Mouse (Mus musculus) liver, postnatal 0 days (tissue): ENCODE data around the gene Ttll8. TPM values are rescaled to one million over a fixed set of nuclear protein-coding genes. Genes with fewer than 3 reads are reported as not detected.

Experiments
- ATAC-seq: fragments of 200-750 bp; cut with Nextera tagmentation; 2 replicates; pipeline ENCODE4 v1.8.0; 2017; ENCODE audit warnings: mild to moderate bottlenecking, moderate library complexity
- DNase-seq: peaks from one replicate; pipeline ENCODE4 v3.0.0-alpha.2; 2016
- H3K27ac ChIP-seq: fragments of 300-500 bp; sonication (generic); 2 replicates; pipeline ENCODE4 v1.5.1; 2014; ENCODE audit warnings: antibody characterized with exemption, moderate library complexity, mild to moderate bottlenecking, low read depth
- H3K27me3 ChIP-seq: fragments of 300-500 bp; sonication (generic); 2 replicates; pipeline ENCODE4 v1.6.1; 2014; ENCODE audit warnings: low read length, control low read depth, mixed read lengths; ENCODE audit not compliant: insufficient read depth
- H3K36me3 ChIP-seq: fragments of 300-500 bp; sonication (generic); replicated peaks from 2 replicates; pipeline ENCODE4 v1.6.1; 2014; ENCODE audit warnings: mild to moderate bottlenecking, control low read depth, low read length, moderate library complexity, mixed read lengths; ENCODE audit not compliant: insufficient read depth
- H3K4me1 ChIP-seq: fragments of 300-500 bp; sonication (generic); 2 replicates; pipeline ENCODE4 v1.6.1; 2014; ENCODE audit warnings: antibody characterized with exemption, mild to moderate bottlenecking, control low read depth; ENCODE audit not compliant: insufficient read depth
- H3K4me2 ChIP-seq: fragments of 300-500 bp; sonication (generic); 2 replicates; pipeline ENCODE4 v1.6.1; 2014; ENCODE audit warnings: low read depth, mild to moderate bottlenecking, low read length, moderate library complexity, mixed read lengths
- H3K4me3 ChIP-seq: fragments of 300-500 bp; sonication (generic); 2 replicates; pipeline ENCODE4 v1.5.1; 2014; ENCODE audit warnings: low read depth, low read length
- H3K9ac ChIP-seq: fragments of 300-500 bp; sonication (generic); replicated peaks from 2 replicates; pipeline ENCODE4 v1.6.1; 2014; ENCODE audit warnings: mild to moderate bottlenecking, moderate library complexity
- H3K9me3 ChIP-seq: fragments of 300-500 bp; sonication (generic); 2 replicates; pipeline ENCODE4 v1.6.1; 2016; ENCODE audit warnings: mild to moderate bottlenecking, control low read depth, low read length, mixed read lengths
- CTCF ChIP-seq: sonication (generic); IDR thresholded peaks from 2 replicates; pipeline ENCODE4 v1.5.1; 2016; ENCODE audit warnings: antibody characterized with exemption, low read depth
- EP300 ChIP-seq: IDR thresholded peaks from 2 replicates; pipeline ENCODE4 v1.6.1; 2016; ENCODE audit warnings: antibody characterized with exemption, low read depth, mild to moderate bottlenecking
- WGBS: fragments of 180-500 bp; shearing (Covaris S2); extraction: QIAGEN DNeasy Blood & Tissue Kit; methylation state at CpG from one replicate; pipeline ENCODE4 v1.1.7; 2014; ENCODE audit not compliant: insufficient replicate concordance; 5-methylcytosine and 5-hydroxymethylcytosine counted together
- polyA plus RNA-seq: library from polyadenylated mRNA; unstranded; fragments of >200 nt; fragmentation: Nextera tagmentation; extraction: Ambion mirVana; gene quantifications from 2 replicates; pipeline ENCODE4 v1.2.1, GENCODE M21; 2015

Ttll8 gene
- polyA plus RNA-seq, 1 experiment from 2014 or later: not detected

DNA sequence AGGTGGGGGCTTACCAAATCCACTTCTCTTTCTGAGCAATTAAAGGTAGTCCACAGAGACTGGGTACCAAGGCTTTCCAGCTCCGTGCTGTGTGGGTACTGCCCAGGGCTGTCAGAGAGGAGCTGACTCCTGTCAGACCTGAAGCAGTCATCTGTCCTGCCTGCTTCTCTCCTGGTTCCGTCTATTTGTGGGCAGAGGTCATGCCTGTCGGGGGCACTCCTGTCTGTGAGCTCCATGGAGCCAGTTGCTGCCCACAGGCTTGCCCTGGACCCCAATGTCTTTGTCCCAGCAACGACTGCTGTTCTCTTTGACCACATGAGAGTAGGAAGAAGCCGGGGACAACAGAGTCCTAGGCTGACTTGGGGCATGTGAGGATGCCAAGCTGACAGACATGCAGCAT lies 97.6 kb downstream of the Ttll8 start:
- WGBS: 73% methylated on average over 5 of the region's 5 CpGs
- TF ChIP-seq CTCF: no peak
- TF ChIP-seq EP300: no peak
- Histone ChIP-seq H3K27ac (no peak overlapping the region), H3K4me1 (peaks cover 44% of the 10 kb centered on the region), H3K36me3 (no peaks in the 10 kb centered on the region), H3K9ac (no peak overlapping the region), H3K4me2 (no peak overlapping the region), H3K9me3 (no peaks in the 10 kb centered on the region), H3K27me3 (no peaks in the 10 kb centered on the region), H3K4me3 (no peak overlapping the region)
- ATAC-seq (no peak), DNase-seq (no peak)

DNA sequence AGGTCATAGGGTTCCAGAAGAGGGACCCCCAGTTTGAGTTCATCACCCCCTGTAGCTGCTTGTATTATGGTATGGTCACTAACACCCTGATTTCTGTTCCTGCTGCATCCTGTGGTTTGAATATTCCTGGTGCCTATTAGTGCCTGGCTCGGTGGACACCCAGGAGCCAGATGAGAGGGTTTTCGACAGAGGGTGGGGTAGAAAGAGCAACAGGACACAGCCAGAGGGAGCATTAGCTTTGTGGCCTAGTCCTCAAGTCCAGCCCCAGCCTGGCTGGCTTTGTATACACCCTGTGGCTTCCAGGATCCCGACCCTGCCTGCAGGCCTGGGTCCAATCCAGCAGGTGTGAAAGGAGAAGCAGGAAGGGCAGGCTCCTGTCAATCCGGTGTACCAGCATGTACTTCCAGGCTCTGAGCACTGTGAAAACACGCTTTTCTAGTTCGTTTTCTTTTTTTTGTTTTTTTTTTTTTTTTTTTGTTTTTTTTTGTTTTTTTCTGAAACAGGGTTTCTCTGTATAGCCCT lies 98.3 kb downstream of the Ttll8 start:
- 68% methylated on average over 6 of the region's 6 CpGs for WGBS
- no peak for DNase-seq
- Histone ChIP-seq H3K4me2 (no peak overlapping the region), H3K9ac (no peak overlapping the region), H3K27ac (no peak overlapping the region), H3K4me1 (peaks cover 43% of the 10 kb centered on the region), H3K27me3 (no peaks in the 10 kb centered on the region), H3K4me3 (no peak overlapping the region), H3K9me3 (no peaks in the 10 kb centered on the region), H3K36me3 (no peaks in the 10 kb centered on the region)
- no peak for ATAC-seq
- TF ChIP-seq EP300: no peak
- TF ChIP-seq CTCF: no peak

DNA sequence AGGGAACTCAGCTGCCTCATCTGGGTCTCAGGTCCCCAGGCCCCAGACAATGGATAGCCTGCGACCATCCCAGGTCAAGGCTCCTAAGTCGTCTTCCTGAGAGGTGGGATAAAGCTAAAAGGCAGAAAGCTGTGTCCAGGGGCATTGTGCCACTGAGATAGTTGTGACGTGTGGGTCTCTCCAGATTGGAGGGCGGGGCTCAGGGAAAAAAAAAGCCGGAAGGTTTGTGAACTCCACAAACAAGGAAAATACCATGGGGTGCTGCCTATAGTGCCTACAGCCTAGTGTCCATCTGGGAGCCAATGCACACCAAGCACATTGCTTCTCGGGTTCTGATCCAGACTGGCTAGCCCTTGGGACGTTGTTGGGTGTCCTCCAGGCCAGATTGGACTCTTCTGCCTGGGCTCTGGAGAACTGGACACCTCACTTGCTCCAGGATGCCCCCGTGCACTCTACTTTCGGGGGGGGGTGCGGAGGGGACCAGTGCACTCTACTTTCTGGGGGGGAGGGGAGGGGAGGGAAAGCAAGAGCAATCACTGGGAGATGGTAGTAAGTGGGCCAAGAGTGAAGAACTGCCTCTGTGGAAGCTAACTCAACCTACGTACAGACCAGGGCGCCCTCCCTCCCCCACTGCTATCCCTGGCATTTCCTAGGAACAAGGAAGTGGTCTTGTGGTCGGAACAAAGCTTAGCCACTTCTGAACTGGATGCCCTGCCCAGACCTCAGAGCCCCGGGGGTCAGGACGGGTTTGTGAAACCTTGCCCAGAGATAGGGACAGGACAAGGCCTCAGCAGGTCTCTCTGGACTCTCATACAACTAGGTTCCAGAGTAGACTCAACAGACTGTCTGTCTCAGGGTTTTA lies 99.0 kb downstream of the Ttll8 start:
- no peak for ATAC-seq
- WGBS: 54% methylated on average over 15 of the region's 15 CpGs
- H3K9ac ChIP-seq: no peak overlapping the region
- H3K27me3 ChIP-seq: no peaks in the 10 kb centered on the region
- H3K4me3 ChIP-seq: no peak overlapping the region
- no peak for TF ChIP-seq EP300
- TF ChIP-seq CTCF: no peak
- peaks cover 46% of the 10 kb centered on the region for H3K4me1 ChIP-seq
- H3K27ac ChIP-seq: peak overlapping the region; percentile 52; the same call in 1 of the 2 replicates
- DNase-seq: no peak
- H3K36me3 ChIP-seq: no peaks in the 10 kb centered on the region
- no peak overlapping the region for H3K4me2 ChIP-seq
- no peaks in the 10 kb centered on the region for H3K9me3 ChIP-seq

DNA sequence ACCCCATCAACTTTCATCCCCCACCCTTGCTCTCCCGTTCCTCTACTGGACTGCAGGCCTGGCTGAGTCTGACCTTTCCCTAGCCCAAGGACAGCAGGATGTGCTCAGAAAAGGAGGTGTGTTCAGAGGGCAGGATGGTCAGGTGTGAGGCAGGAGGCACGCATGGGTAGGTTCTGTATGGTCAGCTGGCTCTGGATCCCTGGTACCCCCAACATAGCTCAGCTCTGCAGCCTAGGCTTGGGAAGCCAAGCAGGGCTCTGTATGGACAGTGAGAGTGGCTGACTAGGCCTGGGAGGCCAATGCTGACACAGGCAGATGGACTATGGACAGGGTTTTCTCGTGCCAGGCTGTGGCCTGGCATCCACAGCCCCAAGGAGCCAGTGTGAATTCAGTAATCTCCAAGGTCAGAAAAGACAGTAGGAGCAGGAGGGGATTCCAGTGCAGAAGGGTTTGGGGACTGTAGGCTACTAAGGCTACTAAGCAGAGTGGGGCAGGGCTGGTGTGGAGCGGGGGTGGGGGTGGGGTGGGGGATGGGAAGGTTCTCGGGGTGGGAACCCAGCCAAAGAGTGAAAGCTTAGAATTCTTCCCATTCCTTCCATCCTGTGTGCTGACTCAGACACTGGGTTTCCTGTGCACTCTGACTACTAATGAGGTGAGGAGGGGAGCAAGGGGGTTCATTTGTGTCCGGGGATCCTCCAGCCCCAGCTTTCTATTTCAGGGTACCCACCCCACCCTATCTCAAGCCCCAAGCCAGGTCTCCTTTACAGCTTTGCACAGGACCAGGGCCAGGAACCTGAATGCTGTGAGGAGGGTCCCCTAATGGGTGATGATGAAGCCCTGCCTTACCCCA lies 99.9 kb downstream of the Ttll8 start:
- H3K27me3 ChIP-seq: no peaks in the 10 kb centered on the region
- WGBS: 57% methylated on average over 6 of the region's 6 CpGs

DNA sequence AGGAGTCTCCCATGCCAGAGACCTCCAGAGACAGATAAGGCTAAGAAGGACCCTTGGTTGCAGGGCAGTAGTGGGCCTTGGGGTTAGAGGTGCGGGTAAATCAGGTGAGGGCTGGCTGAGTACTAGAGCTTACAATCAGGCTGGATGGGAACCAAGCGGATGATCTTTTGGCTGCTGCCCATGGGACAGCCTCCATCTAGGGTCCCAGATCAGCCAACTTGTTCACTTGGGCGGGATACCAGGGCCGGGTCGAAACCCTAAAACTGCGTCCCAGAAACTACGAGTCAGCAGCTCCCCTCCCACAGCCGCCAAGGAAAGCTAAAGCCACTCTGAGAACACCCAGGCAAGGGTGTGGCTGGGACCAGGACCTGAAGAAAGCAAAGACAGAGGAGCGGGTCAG lies 101.1 kb downstream of the Ttll8 start:
- no peaks in the 10 kb centered on the region for H3K36me3 ChIP-seq

More for the DNA sequence above, 99.9 kb downstream of the Ttll8 start:
- Histone ChIP-seq H3K9ac (no peak overlapping the region), H3K27ac (peak overlapping the region; percentile 52), H3K4me3 (no peak overlapping the region), H3K4me2 (no peak overlapping the region), H3K9me3 (no peaks in the 10 kb centered on the region), H3K4me1 (peaks cover 50% of the 10 kb centered on the region), H3K36me3 (no peaks in the 10 kb centered on the region)
- no peak for ATAC-seq
- TF ChIP-seq EP300 (no peak), CTCF (no peak)
- no peak for DNase-seq

More for the DNA sequence above, 101.1 kb downstream of the Ttll8 start:
- Histone ChIP-seq H3K27ac (no peak overlapping the region), H3K4me2 (no peak overlapping the region), H3K9ac (no peak overlapping the region), H3K27me3 (no peaks in the 10 kb centered on the region), H3K4me3 (no peak overlapping the region), H3K4me1 (peaks cover 50% of the 10 kb centered on the region), H3K9me3 (no peaks in the 10 kb centered on the region)
- TF ChIP-seq CTCF (no peak), EP300 (no peak)
- DNase-seq: no peak
- no peak for ATAC-seq
- 78% methylated on average over 9 of the region's 9 CpGs for WGBS
